Mouse (Mus musculus): ENCODE measurements around the gene Olfr311.
"Not testable (repeated sequence)": the region's sequence is repeated elsewhere in the genome, so short reads cannot be mapped to it uniquely, and the experiment has no call there.

The Olfr311 gene

GRCm38 (mm10) chr11:58838951-58839350 lies at the start of gene Olfr311:
Olfr311 (plus strand) TSS chr11:58839251.
- DNase-seq (ENCODE audit: low spot score), result not testable (repeated sequence)

- DNase-seq (ENCODE audit: low spot score), result no peak
Observed at GRCm38 (mm10) chr11:58789532-58789931, 49.5 kb upstream of the Olfr311 start.

GRCm38 (mm10) chr11:58790053-58790452 lies 49.0 kb upstream of the Olfr311 start:
- DNase-seq (ENCODE audit: low spot score), result no peak

GRCm38 (mm10) chr11:58790646-58791045 lies 48.4 kb upstream of the Olfr311 start:
- no peak for DNase-seq (ENCODE audit: low spot score)

GRCm38 (mm10) chr11:58795856-58796255 lies 43.2 kb upstream of the Olfr311 start:
- no peak for DNase-seq (ENCODE audit: low spot score)

- DNase-seq (ENCODE audit: low spot score), result peak; percentile 47
Observed at GRCm38 (mm10) chr11:58796850-58797249, 42.2 kb upstream of the Olfr311 start.

GRCm38 (mm10) chr11:58799747-58800146 lies 39.3 kb upstream of the Olfr311 start:
- DNase-seq (ENCODE audit: low spot score), result no peak

- no peak for DNase-seq (ENCODE audit: low spot score)
Observed at GRCm38 (mm10) chr11:58801558-58802228, 37.4 kb upstream of the Olfr311 start, which contains the start of gene Fam183b. Fam183b (minus strand) TSS chr11:58801960.

- DNase-seq (ENCODE audit: low spot score), result no peak
Observed at GRCm38 (mm10) chr11:58803871-58804270, 35.2 kb upstream of the Olfr311 start.

- DNase-seq (ENCODE audit: low spot score), result no peak
Observed at GRCm38 (mm10) chr11:58804393-58804792, 34.7 kb upstream of the Olfr311 start.

- DNase-seq (ENCODE audit: low spot score), result no peak
Observed at GRCm38 (mm10) chr11:58812001-58812400, 27.1 kb upstream of the Olfr311 start.

- not testable (repeated sequence) for DNase-seq (ENCODE audit: low spot score)
Observed at GRCm38 (mm10) chr11:58814700-58815099, 24.4 kb upstream of the Olfr311 start, which contains the start of gene Olfr313. Olfr313 (plus strand) TSS chr11:58815000.

- no peak for DNase-seq (ENCODE audit: low spot score)
Observed at GRCm38 (mm10) chr11:58815676-58816075, 23.4 kb upstream of the Olfr311 start.

GRCm38 (mm10) chr11:58828937-58829336 lies 10.1 kb upstream of the Olfr311 start, which contains the start of gene Olfr312:
Olfr312 (plus strand) TSS chr11:58829237.
- DNase-seq (ENCODE audit: low spot score), result not testable (repeated sequence)

GRCm38 (mm10) chr11:58829764-58830163 lies 9.3 kb upstream of the Olfr311 start:
- no peak for DNase-seq (ENCODE audit: low spot score)

GRCm38 (mm10) chr11:58832541-58832940 lies 6.5 kb upstream of the Olfr311 start:
- not testable (repeated sequence) for DNase-seq (ENCODE audit: low spot score)

GRCm38 (mm10) chr11:58846919-58847461 lies 7.9 kb downstream of the Olfr311 start, which contains the start of gene Gm12258:
Gm12258 (plus strand) TSS chr11:58847158.
- peak; percentile 75 for DNase-seq (ENCODE audit: low spot score)

GRCm38 (mm10) chr11:58847636-58848035 lies 8.6 kb downstream of the Olfr311 start:
- no peak for DNase-seq (ENCODE audit: low spot score)

- no peak for DNase-seq (ENCODE audit: low spot score)
Observed at GRCm38 (mm10) chr11:58849731-58850130, 10.7 kb downstream of the Olfr311 start.

- DNase-seq (ENCODE audit: low spot score), result no peak
Observed at GRCm38 (mm10) chr11:58860744-58861143, 21.7 kb downstream of the Olfr311 start.

GRCm38 (mm10) chr11:58867039-58867953 lies 28.2 kb downstream of the Olfr311 start, which contains the start of gene 2810021J22Rik:
2810021J22Rik (plus strand) TSS chr11:58867216.
- DNase-seq (ENCODE audit: low spot score), result peak; percentile 76

- no peak for DNase-seq (ENCODE audit: low spot score)
Observed at GRCm38 (mm10) chr11:58867954-58868330, 28.9 kb downstream of the Olfr311 start.

Measured in testis, postnatal 10 days (tissue).